Mouse (Mus musculus): ENCODE data around the gene Fam181a. TPM values are rescaled to one million over a fixed set of nuclear protein-coding genes. Genes with fewer than 3 reads are reported as not detected.

Fam181a gene
- polyA plus RNA-seq, 1 experiment from 2014 or later: 0.20 TPM

- H3K4me3 ChIP-seq: peak overlapping the region; percentile 67
- H3K4me1 ChIP-seq (replicated peaks): peaks cover 49% of the 10 kb centered on the region
- H3K9me3 ChIP-seq (replicated peaks): no peaks in the 10 kb centered on the region
- WGBS: 57% methylated on average over 3 of the region's 3 CpGs
- ATAC-seq (ENCODE audit: insufficient number of reproducible peaks, low FRiP score): peak; percentile 73
- no peaks in the 10 kb centered on the region for H3K27me3 ChIP-seq (replicated peaks)
- peaks cover 41% of the 10 kb centered on the region for H3K36me3 ChIP-seq
- H3K9ac ChIP-seq: peak overlapping the region; percentile 94
- H3K4me2 ChIP-seq: peak overlapping the region; percentile 75
- peak overlapping the region; percentile 99 for H3K27ac ChIP-seq (ENCODE audit: poor library complexity, severe bottlenecking)
Observed at GRCm38 (mm10) chr12:103336766-103337165, 26.0 kb downstream of the Fam181a start.

- H3K4me2 ChIP-seq: peak overlapping the region; percentile 75
- peak; percentile 60 for ATAC-seq (ENCODE audit: insufficient number of reproducible peaks, low FRiP score)
- peaks cover 36% of the 10 kb centered on the region for H3K4me1 ChIP-seq (replicated peaks)
- H3K27me3 ChIP-seq (replicated peaks): no peaks in the 10 kb centered on the region
- WGBS: 32% methylated on average over 14 of the region's 14 CpGs
- peak overlapping the region; percentile 67 for H3K4me3 ChIP-seq
- H3K9me3 ChIP-seq (replicated peaks): no peaks in the 10 kb centered on the region
- H3K36me3 ChIP-seq: peaks cover 27% of the 10 kb centered on the region
- H3K9ac ChIP-seq: peak overlapping the region; percentile 94
- peak overlapping the region; percentile 99 for H3K27ac ChIP-seq (ENCODE audit: poor library complexity, severe bottlenecking)
Observed at GRCm38 (mm10) chr12:103338162-103338798, 27.5 kb downstream of the Fam181a start.

GRCm38 (mm10) chr12:103341212-103341611 lies 30.4 kb downstream of the Fam181a start:
- no peak overlapping the region for H3K4me3 ChIP-seq
- H3K4me1 ChIP-seq (replicated peaks): peaks cover 15% of the 10 kb centered on the region
- no peak overlapping the region for H3K27ac ChIP-seq (ENCODE audit: poor library complexity, severe bottlenecking)
- no peaks in the 10 kb centered on the region for H3K36me3 ChIP-seq
- WGBS: 79% methylated on average over 5 of the region's 5 CpGs
- no peaks in the 10 kb centered on the region for H3K9me3 ChIP-seq (replicated peaks)
- no peaks in the 10 kb centered on the region for H3K27me3 ChIP-seq (replicated peaks)
- no peak overlapping the region for H3K4me2 ChIP-seq
- no peak for ATAC-seq (ENCODE audit: insufficient number of reproducible peaks, low FRiP score)
- no peak overlapping the region for H3K9ac ChIP-seq

GRCm38 (mm10) chr12:103343456-103343855 lies 32.7 kb downstream of the Fam181a start:
- no peak overlapping the region for H3K9ac ChIP-seq
- WGBS: 72% methylated on average over 8 of the region's 8 CpGs
- ATAC-seq (ENCODE audit: insufficient number of reproducible peaks, low FRiP score): no peak
- peaks cover 29% of the 10 kb centered on the region for H3K4me1 ChIP-seq (replicated peaks)
- no peak overlapping the region for H3K4me2 ChIP-seq
- no peaks in the 10 kb centered on the region for H3K36me3 ChIP-seq
- H3K9me3 ChIP-seq (replicated peaks): no peaks in the 10 kb centered on the region
- H3K4me3 ChIP-seq: no peak overlapping the region
- H3K27ac ChIP-seq (ENCODE audit: poor library complexity, severe bottlenecking): no peak overlapping the region
- H3K27me3 ChIP-seq (replicated peaks): no peaks in the 10 kb centered on the region

- Histone ChIP-seq H3K9me3 (replicated peaks) (no peaks in the 10 kb centered on the region), H3K27ac (ENCODE audit: poor library complexity, severe bottlenecking) (no peak overlapping the region), H3K36me3 (no peaks in the 10 kb centered on the region), H3K9ac (no peak overlapping the region), H3K4me2 (no peak overlapping the region), H3K27me3 (replicated peaks) (no peaks in the 10 kb centered on the region), H3K4me1 (replicated peaks) (peaks cover 22% of the 10 kb centered on the region), H3K4me3 (no peak overlapping the region)
- ATAC-seq (ENCODE audit: insufficient number of reproducible peaks, low FRiP score): no peak
- 82% methylated on average over 7 of the region's 7 CpGs for WGBS
Observed at GRCm38 (mm10) chr12:103344934-103345333, 34.2 kb downstream of the Fam181a start.

- Histone ChIP-seq H3K27me3 (replicated peaks) (no peaks in the 10 kb centered on the region), H3K4me3 (no peak overlapping the region), H3K9me3 (replicated peaks) (peaks cover 5% of the 10 kb centered on the region; the same call in 1 of the 2 replicates), H3K9ac (peak overlapping the region; percentile 36; the same call in 1 of the 2 replicates), H3K27ac (ENCODE audit: poor library complexity, severe bottlenecking) (no peak overlapping the region), H3K4me2 (no peak overlapping the region), H3K36me3 (peaks cover 4% of the 10 kb centered on the region; the same call in 1 of the 2 replicates), H3K4me1 (replicated peaks) (peaks cover 22% of the 10 kb centered on the region)
- ATAC-seq (ENCODE audit: insufficient number of reproducible peaks, low FRiP score): no peak
- WGBS: 64% methylated on average over 8 of the region's 8 CpGs
Observed at GRCm38 (mm10) chr12:103346945-103347344, 36.2 kb downstream of the Fam181a start.

GRCm38 (mm10) chr12:103347406-103347805 lies 36.6 kb downstream of the Fam181a start:
- 38% methylated on average over 5 of the region's 5 CpGs for WGBS
- no peaks in the 10 kb centered on the region for H3K27me3 ChIP-seq (replicated peaks)
- H3K9ac ChIP-seq: peak overlapping the region; percentile 36; the same call in 1 of the 2 replicates
- peaks cover 4% of the 10 kb centered on the region; the same call in 1 of the 2 replicates for H3K36me3 ChIP-seq
- no peak overlapping the region for H3K4me3 ChIP-seq
- peaks cover 22% of the 10 kb centered on the region for H3K4me1 ChIP-seq (replicated peaks)
- peaks cover 5% of the 10 kb centered on the region; the same call in 1 of the 2 replicates for H3K9me3 ChIP-seq (replicated peaks)
- ATAC-seq (ENCODE audit: insufficient number of reproducible peaks, low FRiP score): no peak
- no peak overlapping the region for H3K27ac ChIP-seq (ENCODE audit: poor library complexity, severe bottlenecking)
- no peak overlapping the region for H3K4me2 ChIP-seq

- Histone ChIP-seq H3K27me3 (replicated peaks) (no peaks in the 10 kb centered on the region), H3K36me3 (peaks cover 4% of the 10 kb centered on the region; the same call in 1 of the 2 replicates), H3K9ac (no peak overlapping the region), H3K4me2 (no peak overlapping the region), H3K4me1 (replicated peaks) (peaks cover 32% of the 10 kb centered on the region), H3K27ac (ENCODE audit: poor library complexity, severe bottlenecking) (no peak overlapping the region), H3K4me3 (no peak overlapping the region), H3K9me3 (replicated peaks) (peaks cover 5% of the 10 kb centered on the region; the same call in 1 of the 2 replicates)
- 11% methylated on average over 3 of the region's 3 CpGs for WGBS
- no peak for ATAC-seq (ENCODE audit: insufficient number of reproducible peaks, low FRiP score)
Observed at GRCm38 (mm10) chr12:103348506-103348905, 37.7 kb downstream of the Fam181a start.

- no peak for ATAC-seq (ENCODE audit: insufficient number of reproducible peaks, low FRiP score)
- WGBS: 85% methylated on average over 6 of the region's 6 CpGs
- Histone ChIP-seq H3K9ac (0 out of 2 replicates have a peak overlapping the region, but pooled peaks have one; percentile 3), H3K4me1 (replicated peaks) (peaks cover 46% of the 10 kb centered on the region), H3K27me3 (replicated peaks) (no peaks in the 10 kb centered on the region), H3K9me3 (replicated peaks) (peaks cover 5% of the 10 kb centered on the region; the same call in 1 of the 2 replicates), H3K4me2 (0 out of 2 replicates have a peak overlapping the region, but pooled peaks have one; percentile 40), H3K4me3 (no peak overlapping the region), H3K27ac (ENCODE audit: poor library complexity, severe bottlenecking) (peak overlapping the region; percentile 83), H3K36me3 (peaks cover 4% of the 10 kb centered on the region; the same call in 1 of the 2 replicates)
Observed at GRCm38 (mm10) chr12:103352735-103353134, 42.0 kb downstream of the Fam181a start.

GRCm38 (mm10) chr12:103353538-103353937 lies 42.8 kb downstream of the Fam181a start:
- peak; percentile 73 for ATAC-seq (ENCODE audit: insufficient number of reproducible peaks, low FRiP score)
- H3K9me3 ChIP-seq (replicated peaks): peaks cover 5% of the 10 kb centered on the region; the same call in 1 of the 2 replicates
- 9% methylated on average over 5 of the region's 5 CpGs for WGBS
- H3K9ac ChIP-seq: 0 out of 2 replicates have a peak overlapping the region, but pooled peaks have one; percentile 32
- H3K27me3 ChIP-seq (replicated peaks): no peaks in the 10 kb centered on the region
- H3K4me2 ChIP-seq: peak overlapping the region; percentile 57
- H3K4me3 ChIP-seq: no peak overlapping the region
- H3K4me1 ChIP-seq (replicated peaks): peaks cover 40% of the 10 kb centered on the region
- peak overlapping the region; percentile 83 for H3K27ac ChIP-seq (ENCODE audit: poor library complexity, severe bottlenecking)
- peaks cover 4% of the 10 kb centered on the region; the same call in 1 of the 2 replicates for H3K36me3 ChIP-seq

GRCm38 (mm10) chr12:103355746-103356414 lies 45.1 kb downstream of the Fam181a start, which contains the start of gene Asb2:
Asb2 (minus strand) TSS chr12:103356001.
- ATAC-seq (ENCODE audit: insufficient number of reproducible peaks, low FRiP score): no peak
- peak within 1 kb of the TSS; percentile 83 for H3K27ac ChIP-seq (ENCODE audit: poor library complexity, severe bottlenecking)
- H3K4me2 ChIP-seq: peak within 1 kb of the TSS; percentile 57
- H3K36me3 ChIP-seq: peaks cover 3% of the 10 kb centered on the region; the same call in 1 of the 2 replicates
- H3K27me3 ChIP-seq (replicated peaks): no peaks in the 10 kb centered on the region
- peaks cover 5% of the 10 kb centered on the region; the same call in 1 of the 2 replicates for H3K9me3 ChIP-seq (replicated peaks)
- peak within 1 kb of the TSS; percentile 65 for H3K9ac ChIP-seq
- H3K4me1 ChIP-seq (replicated peaks): peaks cover 45% of the 10 kb centered on the region
- peak within 1 kb of the TSS; percentile 31 for H3K4me3 ChIP-seq
- 46% methylated on average over 14 of the region's 14 CpGs for WGBS
